Mouse (Mus musculus): ENCODE measurements around the gene Tpcn1. TPM values are rescaled to one million over a fixed set of nuclear protein-coding genes. Genes with fewer than 3 reads are reported as not detected.
A peak's percentile ranks its signal among the peaks of the same experiment; 100 is the strongest.

The Tpcn1 gene
- total RNA-seq, 1 experiment = 14.2 TPM

DNA sequence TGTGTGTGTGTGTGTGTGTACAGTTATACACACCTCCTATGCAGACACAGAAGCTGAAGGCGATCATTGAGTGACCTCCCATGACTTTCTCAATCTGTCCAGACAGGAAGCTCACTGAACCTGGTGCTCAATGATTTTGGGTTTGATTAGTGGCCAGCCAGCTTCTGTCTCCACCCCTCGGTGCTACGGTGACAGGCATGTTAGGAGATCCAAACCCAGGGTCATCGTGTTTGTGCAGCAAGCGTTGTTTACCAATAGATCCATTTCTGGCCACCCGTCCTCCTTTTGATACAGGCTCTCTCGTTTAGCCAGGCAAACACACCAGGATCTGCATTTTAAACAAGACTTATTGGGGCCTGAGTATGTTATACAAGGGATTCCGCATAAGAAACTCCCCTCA, 56.8 kb downstream of the Tpcn1 start:
- in situ Hi-C loops (cut with MboI; ENCODE audit: low sequenced_read_pairs in 2 of 2, unreplicated experiment in 2 of 2) = no loop called here
- no peaks in the 10 kb centered on the region for H3K9me3 ChIP-seq (ENCODE audit: control insufficient read depth, insufficient read depth, low read depth, low read length)
- TF ChIP-seq ZC3H11A (IDR thresholded peaks at IDR 0.05; ENCODE audit: borderline replicate concordance, low read depth, low read length) (no peak), HCFC1 (IDR thresholded peaks at IDR 0.05; ENCODE audit: borderline replicate concordance, insufficient read depth, low read length) (no peak), CHD2 (IDR thresholded peaks at IDR 0.05; ENCODE audit: low read depth, low read length) (no peak), ZNF384 (IDR thresholded peaks at IDR 0.05; ENCODE audit: low read depth, low read length) (no peak), MAFK (IDR thresholded peaks at IDR 0.05; ENCODE audit: insufficient read depth, low read depth, low read length) (no peak)
- no peak overlapping the region for H3K27ac ChIP-seq (ENCODE audit: insufficient read depth, low read depth, low read length, poor library complexity, severe bottlenecking)
- H3K4me3 ChIP-seq (ENCODE audit: insufficient read depth in 1 of 2, low read depth in 1 of 2, low read length in 2 of 2, poor library complexity in 1 of 2, severe bottlenecking in 1 of 2) = no peak overlapping the region
- peaks cover 2 to 11% of the 10 kb centered on the region in 2 experiments; a peak in 3 of 4 replicates for H3K4me1 ChIP-seq (ENCODE audit: control insufficient read depth in 2 of 2, insufficient read depth in 2 of 2, low read length in 2 of 2, poor library complexity in 1 of 2)
- DNase-seq (ENCODE audit: low read depth, low spot score) = no peak
- no peak overlapping the region for H3K9ac ChIP-seq (ENCODE audit: insufficient read depth, low read depth, low read length, poor library complexity, severe bottlenecking)
- H3K36me3 ChIP-seq (ENCODE audit: control insufficient read depth, insufficient read depth, low read length, poor library complexity, severe bottlenecking) = peaks cover 9% of the 10 kb centered on the region

DNA sequence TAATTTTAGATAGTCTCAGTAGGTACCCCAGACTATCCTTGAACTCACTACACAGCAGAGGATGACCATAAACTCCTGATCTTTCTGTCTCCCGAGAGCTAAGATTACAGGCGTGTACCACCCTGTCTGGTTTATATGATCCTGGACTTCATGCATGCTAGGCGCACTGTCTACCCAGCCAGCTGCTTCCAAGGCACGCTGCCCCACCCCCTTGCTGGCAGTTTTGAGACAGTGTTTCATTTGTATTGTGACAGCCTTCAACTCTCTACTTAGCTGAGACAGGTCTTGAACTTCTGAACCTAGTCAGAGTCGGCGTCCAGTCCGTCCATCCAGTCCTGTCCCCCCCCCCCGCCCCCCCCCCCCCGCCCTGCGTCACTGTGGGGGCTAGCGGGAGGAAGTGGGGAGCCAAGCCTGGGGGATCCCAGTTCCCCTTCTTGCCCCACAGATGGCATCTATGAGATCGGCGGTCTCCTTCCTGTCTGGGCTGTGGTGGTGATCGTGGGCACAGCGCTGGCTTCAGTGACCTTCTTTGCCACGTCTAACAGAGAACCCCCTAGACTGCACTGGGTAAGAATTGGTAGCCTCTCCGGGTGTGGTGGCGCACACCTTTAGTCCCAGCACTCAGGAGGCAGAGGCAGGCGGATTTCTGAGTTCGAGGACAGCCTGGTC, 61.0 kb downstream of the Tpcn1 start:
- no peak for DNase-seq (ENCODE audit: low read depth, low spot score)
- in situ Hi-C loops (cut with MboI; ENCODE audit: low sequenced_read_pairs in 2 of 2, unreplicated experiment in 2 of 2) = no loop called here
- TF ChIP-seq ZNF384 (IDR thresholded peaks at IDR 0.05; ENCODE audit: low read depth, low read length) (no peak), HCFC1 (IDR thresholded peaks at IDR 0.05; ENCODE audit: borderline replicate concordance, insufficient read depth, low read length) (no peak), MAFK (IDR thresholded peaks at IDR 0.05; ENCODE audit: insufficient read depth, low read depth, low read length) (no peak), CHD2 (IDR thresholded peaks at IDR 0.05; ENCODE audit: low read depth, low read length) (no peak), ZC3H11A (IDR thresholded peaks at IDR 0.05; ENCODE audit: borderline replicate concordance, low read depth, low read length) (no peak)

DNA sequence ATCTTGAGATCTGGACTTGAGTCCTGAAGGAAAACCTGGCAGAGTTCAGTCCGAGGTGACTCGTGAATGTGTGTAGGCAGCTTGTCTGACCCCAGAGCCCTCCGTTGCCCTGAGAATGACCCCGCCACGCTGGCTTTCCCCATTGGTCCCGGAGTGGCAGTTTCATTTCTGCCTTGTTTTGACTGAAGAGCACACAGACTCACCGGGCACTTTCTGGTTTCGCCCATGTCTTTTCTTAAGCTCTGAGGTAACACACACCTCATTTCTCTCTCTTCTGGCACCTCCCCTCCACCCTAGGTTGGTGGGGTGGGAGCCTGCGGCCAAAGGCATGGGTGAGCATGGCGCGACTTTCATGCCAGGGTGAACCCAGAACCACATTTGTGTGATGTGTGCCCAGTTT, 62.2 kb downstream of the Tpcn1 start:
- in situ Hi-C loops (cut with MboI; ENCODE audit: low sequenced_read_pairs in 2 of 2, unreplicated experiment in 2 of 2) = no loop called here
- no peaks in the 10 kb centered on the region for H3K9me3 ChIP-seq (ENCODE audit: control insufficient read depth, insufficient read depth, low read depth, low read length)
- H3K36me3 ChIP-seq (ENCODE audit: control insufficient read depth, insufficient read depth, low read length, poor library complexity, severe bottlenecking) = peaks cover 22% of the 10 kb centered on the region
- no peak for DNase-seq (ENCODE audit: low read depth, low spot score)
- no peak for TF ChIP-seq ZNF384 (IDR thresholded peaks at IDR 0.05; ENCODE audit: low read depth, low read length)
- TF ChIP-seq ZC3H11A (IDR thresholded peaks at IDR 0.05; ENCODE audit: borderline replicate concordance, low read depth, low read length) = no peak
- H3K27ac ChIP-seq (ENCODE audit: insufficient read depth, low read depth, low read length, poor library complexity, severe bottlenecking) = no peak overlapping the region
- peak overlapping the region; percentile 61; the same call in 1 of the 2 replicates for H3K9ac ChIP-seq (ENCODE audit: insufficient read depth, low read depth, low read length, poor library complexity, severe bottlenecking)
- peaks cover 5 to 18% of the 10 kb centered on the region in 2 experiments; a peak in 2 of 4 replicates for H3K4me1 ChIP-seq (ENCODE audit: control insufficient read depth in 2 of 2, insufficient read depth in 2 of 2, low read length in 2 of 2, poor library complexity in 1 of 2)
- H3K4me3 ChIP-seq (ENCODE audit: insufficient read depth in 1 of 2, low read depth in 1 of 2, low read length in 2 of 2, poor library complexity in 1 of 2, severe bottlenecking in 1 of 2) = no peak overlapping the region

More for the DNA sequence above, 61.0 kb downstream of the Tpcn1 start:
- H3K9ac ChIP-seq (ENCODE audit: insufficient read depth, low read depth, low read length, poor library complexity, severe bottlenecking) = no peak overlapping the region
- no peak overlapping the region for H3K27ac ChIP-seq (ENCODE audit: insufficient read depth, low read depth, low read length, poor library complexity, severe bottlenecking)
- no peaks in the 10 kb centered on the region for H3K9me3 ChIP-seq (ENCODE audit: control insufficient read depth, insufficient read depth, low read depth, low read length)
- no peak overlapping the region for H3K4me3 ChIP-seq (ENCODE audit: insufficient read depth in 1 of 2, low read depth in 1 of 2, low read length in 2 of 2, poor library complexity in 1 of 2, severe bottlenecking in 1 of 2)
- H3K4me1 ChIP-seq (ENCODE audit: control insufficient read depth in 2 of 2, insufficient read depth in 2 of 2, low read length in 2 of 2, poor library complexity in 1 of 2) = peaks cover 5 to 18% of the 10 kb centered on the region in 2 experiments; a peak in 2 of 4 replicates
- H3K36me3 ChIP-seq (ENCODE audit: control insufficient read depth, insufficient read depth, low read length, poor library complexity, severe bottlenecking) = peaks cover 16% of the 10 kb centered on the region

DNA sequence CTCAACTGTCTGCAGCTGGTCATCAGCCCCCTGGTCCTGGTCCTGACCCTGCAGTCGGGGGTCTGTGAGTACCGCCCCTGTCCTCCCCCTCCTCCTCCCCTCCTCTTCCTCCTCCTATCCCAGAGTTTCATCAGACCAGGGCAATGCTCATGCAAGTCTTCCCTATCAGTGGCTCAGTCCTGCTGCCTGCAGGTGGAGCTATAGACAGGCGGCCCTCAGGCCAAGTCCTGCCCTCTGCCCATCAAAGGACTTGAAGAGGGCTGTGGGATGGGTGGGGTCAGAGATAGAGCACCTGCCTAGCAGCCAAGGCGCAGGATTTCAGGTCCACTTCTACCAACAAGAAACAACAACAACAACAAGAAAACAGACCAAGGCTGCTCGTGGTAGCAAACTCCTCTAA, 62.7 kb downstream of the Tpcn1 start:
- Histone ChIP-seq H3K4me3 (ENCODE audit: insufficient read depth in 1 of 2, low read depth in 1 of 2, low read length in 2 of 2, poor library complexity in 1 of 2, severe bottlenecking in 1 of 2) (no peak overlapping the region), H3K27ac (ENCODE audit: insufficient read depth, low read depth, low read length, poor library complexity, severe bottlenecking) (no peak overlapping the region), H3K36me3 (ENCODE audit: control insufficient read depth, insufficient read depth, low read length, poor library complexity, severe bottlenecking) (peaks cover 19% of the 10 kb centered on the region), H3K9ac (ENCODE audit: insufficient read depth, low read depth, low read length, poor library complexity, severe bottlenecking) (no peak overlapping the region), H3K9me3 (ENCODE audit: control insufficient read depth, insufficient read depth, low read depth, low read length) (no peaks in the 10 kb centered on the region), H3K4me1 (ENCODE audit: control insufficient read depth in 2 of 2, insufficient read depth in 2 of 2, low read length in 2 of 2, poor library complexity in 1 of 2) (peaks cover 5 to 15% of the 10 kb centered on the region in 2 experiments; a peak in 2 of 4 replicates)
- TF ChIP-seq ZNF384 (IDR thresholded peaks at IDR 0.05; ENCODE audit: low read depth, low read length) (no peak), ZC3H11A (IDR thresholded peaks at IDR 0.05; ENCODE audit: borderline replicate concordance, low read depth, low read length) (no peak), MAFK (IDR thresholded peaks at IDR 0.05; ENCODE audit: insufficient read depth, low read depth, low read length) (no peak), HCFC1 (IDR thresholded peaks at IDR 0.05; ENCODE audit: borderline replicate concordance, insufficient read depth, low read length) (no peak), CHD2 (IDR thresholded peaks at IDR 0.05; ENCODE audit: low read depth, low read length) (no peak)
- in situ Hi-C loops (cut with MboI; ENCODE audit: low sequenced_read_pairs in 2 of 2, unreplicated experiment in 2 of 2) = no loop called here
- DNase-seq (ENCODE audit: low read depth, low spot score) = no peak
